Mouse (Mus musculus) stomach, postnatal 0 days (tissue): Measurements from ENCODE around the gene Rbbp7. TPM values are rescaled to one million over a fixed set of nuclear protein-coding genes. Genes with fewer than 3 reads are reported as not detected.
A peak's percentile ranks its signal among the peaks of the same experiment; 100 is the strongest.

ENCODE experiments used
- ATAC-seq: fragments of 200-750 bp; cut with Nextera tagmentation; 2 replicates; pipeline ENCODE4 v1.8.0; 2017; ENCODE audit not compliant: low FRiP score, low TSS enrichment
- DNase-seq: peaks from one replicate; pipeline ENCODE4 v3.0.0-alpha.2; 2016; ENCODE audit warnings: low spot score
- H3K27ac ChIP-seq: fragments of 300-500 bp; sonication (generic); replicated peaks from 2 replicates; pipeline ENCODE4 v1.5.1; 2014; ENCODE audit warnings: mild to moderate bottlenecking, control low read depth
- H3K27me3 ChIP-seq: fragments of 300-500 bp; sonication (generic); 2 replicates; pipeline ENCODE4 v1.6.1; 2014; ENCODE audit warnings: low read length; ENCODE audit not compliant: control insufficient read depth, insufficient read depth
- H3K36me3 ChIP-seq: fragments of 300-500 bp; sonication (generic); 2 replicates; pipeline ENCODE4 v1.6.1; 2014; ENCODE audit warnings: low read length, mixed read lengths; ENCODE audit not compliant: control insufficient read depth, insufficient read depth
- H3K4me1 ChIP-seq: fragments of 300-500 bp; sonication (generic); replicated peaks from 2 replicates; pipeline ENCODE4 v1.6.1; 2014; ENCODE audit warnings: antibody characterized with exemption; ENCODE audit not compliant: control insufficient read depth, insufficient read depth
- H3K4me2 ChIP-seq: fragments of 300-500 bp; sonication (generic); replicated peaks from 2 replicates; pipeline ENCODE4 v1.6.1; 2014; ENCODE audit warnings: low read depth, mild to moderate bottlenecking, control low read depth, moderate library complexity
- H3K4me3 ChIP-seq: fragments of 300-500 bp; sonication (generic); 2 replicates; pipeline ENCODE4 v1.5.1; 2014; ENCODE audit warnings: low read depth, low read length, control low read depth
- H3K9ac ChIP-seq: fragments of 300-500 bp; sonication (generic); 2 replicates; pipeline ENCODE4 v1.6.1; 2014; ENCODE audit warnings: mild to moderate bottlenecking, low read length, control low read depth, mixed read lengths
- H3K9me3 ChIP-seq: fragments of 300-500 bp; sonication (generic); 2 replicates; pipeline ENCODE4 v1.6.1; 2016; ENCODE audit warnings: low read length; ENCODE audit not compliant: control insufficient read depth
- CTCF ChIP-seq: IDR thresholded peaks from 2 replicates; pipeline ENCODE4 v1.5.1; 2016; ENCODE audit warnings: antibody characterized with exemption, low read depth, mild to moderate bottlenecking, moderate library complexity
- EP300 ChIP-seq: optimal IDR thresholded peaks from 2 replicates; pipeline ENCODE3; 2016; ENCODE audit warnings: antibody characterized with exemption
- WGBS: fragments of 180-500 bp; shearing (Covaris S2); extraction: QIAGEN DNeasy Blood & Tissue Kit; methylation state at CpG from one replicate; pipeline ENCODE4 v1.1.7; 2014; 5-methylcytosine and 5-hydroxymethylcytosine counted together
- polyA plus RNA-seq: library from polyadenylated mRNA; unstranded; fragments of >200 nt; fragmentation: Nextera tagmentation; extraction: Ambion mirVana; gene quantifications from 2 replicates; pipeline ENCODE4 v1.2.1, GENCODE M21; 2015

The Rbbp7 gene
- 269 and 276 TPM in 2 replicates for polyA plus RNA-seq

GRCm38 (mm10) chrX:162760115-162760942 is at the start of gene Rbbp7:
Gene Rbbp7 (plus strand): TSS chrX:162760402.
- TF ChIP-seq EP300 (no peak), CTCF (no peak)
- Histone ChIP-seq H3K4me3 (peak within 1 kb of the TSS; percentile 65), H3K9me3 (no peaks in the 10 kb centered on the region), H3K27me3 (no peaks in the 10 kb centered on the region), H3K4me1 (no peaks in the 10 kb centered on the region), H3K27ac (peak within 1 kb of the TSS; percentile 97), H3K4me2 (peak within 1 kb of the TSS; percentile 54), H3K9ac (peak within 1 kb of the TSS; percentile 85), H3K36me3 (no peaks in the 10 kb centered on the region)
- 12% methylated on average over 47 of the region's 100 CpGs for WGBS
- ATAC-seq (peak; percentile 96), DNase-seq (peak; percentile 93)

- H3K27me3 ChIP-seq: no peaks in the 10 kb centered on the region
- no peaks in the 10 kb centered on the region for H3K36me3 ChIP-seq
- no peaks in the 10 kb centered on the region for H3K4me1 ChIP-seq
- TF ChIP-seq EP300 (no peak), CTCF (peak; percentile 73)
- H3K9me3 ChIP-seq: no peaks in the 10 kb centered on the region
- no peak overlapping the region for H3K9ac ChIP-seq
- no peak overlapping the region for H3K4me2 ChIP-seq
- H3K27ac ChIP-seq: no peak overlapping the region
- ATAC-seq (no peak), DNase-seq (peak; percentile 58)
- H3K4me3 ChIP-seq: no peak overlapping the region
- 19% methylated on average over 5 of the region's 5 CpGs for WGBS
These were observed 42.4 kb upstream of the Rbbp7 start for GRCm38 (mm10) chrX:162717837-162718236.

- TF ChIP-seq EP300: no peak
- TF ChIP-seq CTCF: peak; percentile 77
- Histone ChIP-seq H3K4me2 (no peak overlapping the region), H3K27me3 (no peaks in the 10 kb centered on the region), H3K4me3 (no peak overlapping the region), H3K27ac (no peak overlapping the region), H3K36me3 (no peaks in the 10 kb centered on the region), H3K9ac (no peak overlapping the region), H3K4me1 (no peaks in the 10 kb centered on the region), H3K9me3 (no peaks in the 10 kb centered on the region)
- WGBS: 39% methylated on average over 2 of the region's 2 CpGs
- ATAC-seq (no peak), DNase-seq (peak; percentile 41)
These were observed 40.6 kb upstream of the Rbbp7 start for GRCm38 (mm10) chrX:162719615-162720014.

DNA sequence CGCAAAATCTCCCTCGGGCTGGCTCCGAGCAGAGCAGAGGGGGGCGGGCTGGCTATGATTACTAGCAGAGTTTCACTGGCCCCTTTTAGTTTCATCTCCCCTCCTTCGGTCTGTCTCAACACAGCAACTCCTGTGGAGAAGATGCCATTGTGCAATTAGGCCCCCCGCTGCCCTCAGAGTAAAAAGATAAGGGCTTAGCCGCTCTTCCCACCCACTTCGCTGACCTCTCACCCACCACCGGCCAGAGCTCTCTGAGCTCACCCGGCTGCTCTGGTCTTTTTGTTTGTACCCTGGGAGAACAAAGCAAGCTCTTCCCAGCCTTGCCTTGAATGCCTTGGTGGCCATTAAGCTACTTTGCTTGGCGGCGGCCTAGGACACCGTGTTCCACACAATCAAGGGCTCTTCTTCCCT is 32.8 kb upstream of the Rbbp7 start:
- DNase-seq (no peak), ATAC-seq (no peak)
- Histone ChIP-seq H3K36me3 (no peaks in the 10 kb centered on the region), H3K27ac (no peak overlapping the region), H3K9me3 (no peaks in the 10 kb centered on the region), H3K27me3 (no peaks in the 10 kb centered on the region), H3K9ac (no peak overlapping the region), H3K4me1 (no peaks in the 10 kb centered on the region), H3K4me3 (no peak overlapping the region), H3K4me2 (no peak overlapping the region)
- no peak for TF ChIP-seq CTCF
- no peak for TF ChIP-seq EP300
- 46% methylated on average over 13 of the region's 13 CpGs for WGBS

DNA sequence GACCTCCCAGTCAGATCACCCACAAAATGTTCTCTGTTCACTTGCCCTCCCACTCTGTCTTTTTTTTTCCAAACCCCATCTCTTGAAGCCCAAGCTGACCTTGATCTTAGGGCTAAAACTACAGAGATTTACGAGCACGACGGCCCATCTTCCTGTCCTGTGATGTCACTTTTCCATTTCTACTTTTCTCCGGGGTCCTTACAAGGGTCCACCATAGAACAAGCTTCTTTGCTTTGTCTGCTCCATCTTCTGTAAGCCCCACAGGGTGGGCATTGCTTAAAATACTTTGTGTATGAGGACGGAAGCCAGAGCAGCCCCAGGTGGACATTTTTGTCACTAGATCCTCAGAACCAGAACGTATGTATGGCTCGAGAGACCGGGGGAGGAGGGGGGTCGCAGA is 32.4 kb upstream of the Rbbp7 start:
- H3K27me3 ChIP-seq: no peaks in the 10 kb centered on the region
- DNase-seq (no peak), ATAC-seq (no peak)
- H3K4me3 ChIP-seq: no peak overlapping the region
- WGBS: 53% methylated on average over 9 of the region's 9 CpGs
- H3K4me2 ChIP-seq: no peak overlapping the region
- H3K9ac ChIP-seq: no peak overlapping the region
- H3K27ac ChIP-seq: no peak overlapping the region
- no peaks in the 10 kb centered on the region for H3K9me3 ChIP-seq
- H3K36me3 ChIP-seq: no peaks in the 10 kb centered on the region
- no peaks in the 10 kb centered on the region for H3K4me1 ChIP-seq
- TF ChIP-seq CTCF: no peak
- TF ChIP-seq EP300: no peak

DNA sequence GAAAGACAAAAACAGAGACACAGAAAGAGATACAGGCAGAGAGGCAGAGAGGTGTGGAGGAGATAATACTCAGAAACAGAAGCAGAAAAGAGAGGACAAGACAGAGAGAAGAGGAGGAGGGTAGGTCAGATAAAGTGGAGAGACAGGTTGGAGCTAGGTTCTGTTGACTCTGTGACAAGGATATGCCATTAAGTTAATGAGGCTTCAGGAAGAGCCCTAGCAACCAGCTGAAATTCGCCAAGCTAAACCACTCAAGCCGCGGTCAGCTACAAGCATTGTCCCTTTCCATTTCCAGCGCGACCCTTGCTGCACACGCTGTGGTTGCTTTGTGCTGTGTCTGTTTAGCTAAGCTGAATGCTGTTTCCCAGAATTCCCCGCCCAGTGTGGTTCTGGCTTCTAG is 32.0 kb upstream of the Rbbp7 start:
- DNase-seq (no peak), ATAC-seq (no peak)
- Histone ChIP-seq H3K4me1 (no peaks in the 10 kb centered on the region), H3K36me3 (no peaks in the 10 kb centered on the region), H3K27me3 (no peaks in the 10 kb centered on the region), H3K9me3 (no peaks in the 10 kb centered on the region), H3K9ac (no peak overlapping the region), H3K4me2 (no peak overlapping the region), H3K27ac (no peak overlapping the region), H3K4me3 (no peak overlapping the region)
- 54% methylated on average over 7 of the region's 7 CpGs for WGBS
- no peak for TF ChIP-seq CTCF
- TF ChIP-seq EP300: no peak
